Mouse (Mus musculus): ENCODE measurements around the gene Pitpnm2.
A peak's percentile ranks its signal among the peaks of the same experiment; 100 is the strongest.

Pitpnm2 gene

GRCm38 (mm10) chr5:124149028-124149427 is 100.5 kb downstream of the Pitpnm2 start:
- DNase-seq (ENCODE audit: low read depth) = no peak

- no peak for DNase-seq (ENCODE audit: low read depth)
Observed at GRCm38 (mm10) chr5:124138066-124138465, 111.5 kb downstream of the Pitpnm2 start.

GRCm38 (mm10) chr5:124134261-124134660 is 115.3 kb downstream of the Pitpnm2 start:
- DNase-seq (ENCODE audit: low read depth) = no peak

- no peak for DNase-seq (ENCODE audit: low read depth)
Observed at GRCm38 (mm10) chr5:124125093-124125492, 124.5 kb downstream of the Pitpnm2 start.

GRCm38 (mm10) chr5:124122357-124122756 is 127.2 kb downstream of the Pitpnm2 start:
- DNase-seq (ENCODE audit: low read depth) = no peak

- DNase-seq (ENCODE audit: low read depth) = no peak
Observed at GRCm38 (mm10) chr5:124119204-124119603, 130.4 kb downstream of the Pitpnm2 start.

GRCm38 (mm10) chr5:124115990-124116845 is 133.3 kb downstream of the Pitpnm2 start, which contains the start of gene Arl6ip4:
Gene Arl6ip4, plus strand, starts transcription at chr5:124116089.
- DNase-seq (ENCODE audit: low read depth) = peak; percentile 86

GRCm38 (mm10) chr5:124115531-124115930 is 134.0 kb downstream of the Pitpnm2 start:
- DNase-seq (ENCODE audit: low read depth) = no peak

GRCm38 (mm10) chr5:124114276-124115025 is 135.1 kb downstream of the Pitpnm2 start:
- no peak for DNase-seq (ENCODE audit: low read depth)

GRCm38 (mm10) chr5:124113030-124113429 is 136.5 kb downstream of the Pitpnm2 start:
- peak; percentile 75 for DNase-seq (ENCODE audit: low read depth)

GRCm38 (mm10) chr5:124112531-124112930 is 137.0 kb downstream of the Pitpnm2 start:
- no peak for DNase-seq (ENCODE audit: low read depth)

- peak; percentile 99 for DNase-seq (ENCODE audit: low read depth)
Observed at GRCm38 (mm10) chr5:124111742-124112497, 137.6 kb downstream of the Pitpnm2 start, which contains the start of gene Ogfod2. Gene Ogfod2, plus strand, starts transcription at chr5:124112297.

GRCm38 (mm10) chr5:124111077-124111741 is 138.4 kb downstream of the Pitpnm2 start:
- DNase-seq (ENCODE audit: low read depth) = peak; percentile 86

- no peak for DNase-seq (ENCODE audit: low read depth)
Observed at GRCm38 (mm10) chr5:124103552-124103951, 146.0 kb downstream of the Pitpnm2 start.

- no peak for DNase-seq (ENCODE audit: low read depth)
Observed at GRCm38 (mm10) chr5:124103020-124103419, 146.5 kb downstream of the Pitpnm2 start.

- no peak for DNase-seq (ENCODE audit: low read depth)
Observed at GRCm38 (mm10) chr5:124102326-124102725, 147.2 kb downstream of the Pitpnm2 start.

GRCm38 (mm10) chr5:124100128-124101044 is 149.2 kb downstream of the Pitpnm2 start:
- no peak for DNase-seq (ENCODE audit: low read depth)

- no peak for DNase-seq (ENCODE audit: low read depth)
Observed at GRCm38 (mm10) chr5:124098923-124099322, 150.6 kb downstream of the Pitpnm2 start.

GRCm38 (mm10) chr5:124095596-124096232 is 153.8 kb downstream of the Pitpnm2 start, which contains the start of gene Abcb9:
Gene Abcb9, minus strand, starts transcription at chr5:124095798.
- peak; percentile 98 for DNase-seq (ENCODE audit: low read depth)

GRCm38 (mm10) chr5:124095077-124095581 is 154.4 kb downstream of the Pitpnm2 start:
- no peak for DNase-seq (ENCODE audit: low read depth)

Measured in induced T-regulatory cell, adult 2 months (primary cell).